Mouse (Mus musculus) heart, embryonic 13.5 days (tissue): Measurements from ENCODE around the gene Kcnk4. TPM values are rescaled to one million over a fixed set of nuclear protein-coding genes. Genes with fewer than 3 reads are reported as not detected.

Experiments used
- ATAC-seq: fragments of 200-750 bp; cut with Nextera tagmentation; 2 replicates; pipeline ENCODE4 v1.8.0; 2017; ENCODE audit warnings: moderate TSS enrichment; ENCODE audit not compliant: insufficient number of reproducible peaks, low FRiP score, low TSS enrichment; ENCODE audit errors: extremely low read depth
- H3K27ac ChIP-seq: fragments of 300-500 bp; sonication (generic); replicated peaks from 2 replicates; pipeline ENCODE4 v1.5.1; 2015; ENCODE audit warnings: moderate library complexity, mild to moderate bottlenecking, inconsistent platforms
- H3K27me3 ChIP-seq: fragments of 300-500 bp; sonication (generic); replicated peaks from 2 replicates; pipeline ENCODE4 v1.6.1; 2015; ENCODE audit warnings: mild to moderate bottlenecking, inconsistent platforms
- H3K36me3 ChIP-seq: fragments of 300-500 bp; sonication (generic); 2 replicates; pipeline ENCODE4 v1.6.1; 2015; ENCODE audit warnings: mild to moderate bottlenecking, inconsistent platforms
- H3K4me1 ChIP-seq: fragments of 300-500 bp; sonication (generic); 2 replicates; pipeline ENCODE4 v1.6.1; 2015; ENCODE audit warnings: inconsistent platforms
- H3K4me2 ChIP-seq: fragments of 300-500 bp; sonication (generic); 2 replicates; pipeline ENCODE4 v1.6.1; 2015; ENCODE audit warnings: inconsistent platforms, mild to moderate bottlenecking, moderate library complexity
- H3K4me3 ChIP-seq: fragments of 300-500 bp; sonication (generic); 2 replicates; pipeline ENCODE4 v1.5.1; 2015; ENCODE audit warnings: moderate library complexity, mild to moderate bottlenecking, inconsistent platforms
- H3K9ac ChIP-seq: fragments of 300-500 bp; sonication (generic); 2 replicates; pipeline ENCODE4 v1.6.1; 2015; ENCODE audit warnings: inconsistent platforms, mild to moderate bottlenecking, moderate library complexity
- H3K9me3 ChIP-seq: fragments of 300-500 bp; sonication (generic); 2 replicates; pipeline ENCODE4 v1.6.1; 2016; ENCODE audit warnings: inconsistent platforms
- WGBS: fragments of 180-500 bp; shearing (Covaris S2); methylation state at CpG from one replicate; pipeline ENCODE4 v1.1.7; 2015; ENCODE audit warnings: mixed read lengths; 5-methylcytosine and 5-hydroxymethylcytosine counted together
- polyA plus RNA-seq: library from polyadenylated mRNA; unstranded; fragments of >200 nt; fragmentation: Nextera tagmentation; extraction: Ambion mirVana; gene quantifications from 2 replicates; pipeline ENCODE4 v1.2.1, GENCODE M21; 2015

The Kcnk4 gene
- polyA plus RNA-seq, 1 experiment from 2014 or later = 0.44 TPM

GRCm38 (mm10) chr19:6974211-6975205 lies 40.2 kb upstream of the Kcnk4 start, which contains the start of gene Ppp1r14b:
Ppp1r14b (plus strand) TSS chr19:6974968.
- peak within 1 kb of the TSS; percentile 86 for H3K4me3 ChIP-seq
- WGBS = under 1% methylated on average over 62 of the region's 84 CpGs
- H3K4me1 ChIP-seq = peaks cover 64% of the 10 kb centered on the region
- peaks cover 24% of the 10 kb centered on the region for H3K36me3 ChIP-seq
- peak within 1 kb of the TSS; percentile 93 for H3K9ac ChIP-seq
- H3K9me3 ChIP-seq = no peaks in the 10 kb centered on the region
- peak within 1 kb of the TSS; percentile 81 for H3K27ac ChIP-seq
- ATAC-seq = peak; percentile 28; the same call in 1 of the 2 replicates
- no peaks in the 10 kb centered on the region for H3K27me3 ChIP-seq
- H3K4me2 ChIP-seq = peak within 1 kb of the TSS; percentile 81

DNA sequence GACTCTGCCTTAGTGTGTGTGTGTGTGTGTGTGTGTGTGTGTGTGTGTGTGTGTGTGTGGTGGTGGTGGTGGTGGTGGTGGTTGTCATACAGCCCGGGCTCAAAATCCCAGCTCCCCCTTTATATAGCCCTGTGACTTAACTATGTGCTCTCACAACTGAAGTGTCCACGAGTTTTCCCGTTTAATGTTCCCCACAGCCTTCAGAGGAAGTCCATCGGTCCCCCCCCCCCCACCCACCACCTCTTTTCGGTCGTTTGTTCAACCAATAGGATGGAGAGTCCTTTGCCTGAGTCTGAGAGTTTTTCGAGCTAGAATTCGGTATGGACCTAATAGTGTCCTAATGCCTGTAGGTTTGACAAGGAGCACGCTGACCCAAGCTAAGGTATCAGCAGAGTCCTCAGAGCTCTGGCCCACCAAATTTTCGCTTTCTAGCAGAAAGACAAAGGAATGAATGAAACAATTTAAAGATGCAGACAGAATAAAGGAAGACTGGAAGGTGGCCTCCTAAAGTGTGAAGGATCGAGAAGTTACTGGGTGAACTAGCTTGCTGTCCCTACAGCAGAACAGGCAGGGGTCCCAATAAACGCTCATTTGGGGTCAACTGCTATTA lies 39.4 kb upstream of the Kcnk4 start:
- H3K27ac ChIP-seq = no peak overlapping the region
- H3K4me1 ChIP-seq = peaks cover 62% of the 10 kb centered on the region
- no peaks in the 10 kb centered on the region for H3K9me3 ChIP-seq
- no peaks in the 10 kb centered on the region for H3K27me3 ChIP-seq
- WGBS = 38% methylated on average over 12 of the region's 12 CpGs
- peak overlapping the region; percentile 81 for H3K4me2 ChIP-seq
- peaks cover 23% of the 10 kb centered on the region for H3K36me3 ChIP-seq
- peak overlapping the region; percentile 93 for H3K9ac ChIP-seq
- H3K4me3 ChIP-seq = peak overlapping the region; percentile 86
- no peak for ATAC-seq

GRCm38 (mm10) chr19:6972247-6972917 lies 38.1 kb upstream of the Kcnk4 start:
- Histone ChIP-seq H3K36me3 (peaks cover 10% of the 10 kb centered on the region), H3K4me1 (peaks cover 59% of the 10 kb centered on the region), H3K27ac (no peak overlapping the region), H3K27me3 (no peaks in the 10 kb centered on the region), H3K9me3 (no peaks in the 10 kb centered on the region), H3K4me3 (no peak overlapping the region), H3K9ac (peak overlapping the region; percentile 2; the same call in 1 of the 2 replicates), H3K4me2 (no peak overlapping the region)
- WGBS = 81% methylated on average over 13 of the region's 13 CpGs
- ATAC-seq = no peak

DNA sequence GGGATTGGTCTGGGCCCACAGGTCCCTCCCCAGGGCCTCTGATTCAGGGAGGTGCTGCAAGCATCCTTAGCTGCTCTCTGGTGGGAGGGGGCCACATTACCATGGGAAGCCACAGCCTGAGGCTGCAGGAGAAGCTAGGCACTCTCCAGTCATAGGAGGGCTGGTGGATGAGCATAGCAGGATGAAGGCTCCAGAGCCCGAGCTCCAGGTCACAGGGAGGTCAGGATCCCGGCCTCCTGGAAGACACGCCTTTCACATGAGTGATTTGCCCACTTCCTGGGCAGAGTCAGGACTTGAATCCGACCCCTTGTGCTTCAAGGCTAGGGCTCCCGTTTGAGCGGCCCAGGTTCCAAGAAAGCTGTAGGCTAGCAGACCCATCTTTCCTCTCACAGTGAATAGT lies 37.3 kb upstream of the Kcnk4 start:
- H3K27me3 ChIP-seq = no peaks in the 10 kb centered on the region
- peak overlapping the region; percentile 63 for H3K27ac ChIP-seq
- WGBS = 33% methylated on average over 6 of the region's 6 CpGs
- H3K4me2 ChIP-seq = no peak overlapping the region
- H3K4me3 ChIP-seq = no peak overlapping the region
- H3K36me3 ChIP-seq = peaks cover 8% of the 10 kb centered on the region
- ATAC-seq = no peak
- H3K9me3 ChIP-seq = no peaks in the 10 kb centered on the region
- H3K4me1 ChIP-seq = peaks cover 53% of the 10 kb centered on the region
- H3K9ac ChIP-seq = peak overlapping the region; percentile 2

DNA sequence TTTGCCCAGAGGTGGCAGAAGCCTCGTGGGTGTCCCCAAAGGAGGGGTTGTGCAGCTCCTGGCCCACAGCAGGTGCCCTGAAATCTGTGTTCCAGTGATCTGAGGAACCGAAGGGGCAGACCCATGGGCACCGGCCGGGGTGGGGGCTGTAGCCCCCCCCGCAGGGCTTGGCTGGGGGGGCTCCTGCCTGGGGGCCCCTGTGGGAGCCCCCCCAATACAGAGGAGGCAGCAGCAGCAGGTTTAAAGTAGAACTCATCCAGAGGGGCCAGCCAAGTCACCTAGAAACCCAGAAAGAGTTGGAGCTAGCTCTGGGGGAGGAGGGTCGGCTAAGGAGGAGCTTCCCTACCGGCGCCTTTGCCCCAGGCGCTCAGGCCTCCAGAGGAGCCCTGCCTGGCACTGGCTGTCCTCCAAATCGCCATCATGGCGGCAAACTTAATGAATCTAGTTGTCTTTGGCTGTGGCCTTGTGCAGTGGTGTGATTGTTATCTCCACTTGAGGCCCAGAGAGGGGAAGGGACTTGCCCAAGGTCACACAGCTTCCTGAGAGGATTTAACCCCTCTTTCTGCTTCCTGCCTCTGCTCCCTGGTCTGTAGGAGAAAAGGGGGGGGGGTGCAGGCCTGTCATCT lies 36.3 kb upstream of the Kcnk4 start:
- 19% methylated on average over 11 of the region's 11 CpGs for WGBS
- ATAC-seq = no peak
- Histone ChIP-seq H3K4me1 (peaks cover 46% of the 10 kb centered on the region), H3K27ac (peak overlapping the region; percentile 63), H3K4me3 (peak overlapping the region; percentile 70), H3K4me2 (peak overlapping the region; percentile 79), H3K27me3 (no peaks in the 10 kb centered on the region), H3K36me3 (peaks cover 15% of the 10 kb centered on the region), H3K9ac (peak overlapping the region; percentile 89), H3K9me3 (no peaks in the 10 kb centered on the region)

DNA sequence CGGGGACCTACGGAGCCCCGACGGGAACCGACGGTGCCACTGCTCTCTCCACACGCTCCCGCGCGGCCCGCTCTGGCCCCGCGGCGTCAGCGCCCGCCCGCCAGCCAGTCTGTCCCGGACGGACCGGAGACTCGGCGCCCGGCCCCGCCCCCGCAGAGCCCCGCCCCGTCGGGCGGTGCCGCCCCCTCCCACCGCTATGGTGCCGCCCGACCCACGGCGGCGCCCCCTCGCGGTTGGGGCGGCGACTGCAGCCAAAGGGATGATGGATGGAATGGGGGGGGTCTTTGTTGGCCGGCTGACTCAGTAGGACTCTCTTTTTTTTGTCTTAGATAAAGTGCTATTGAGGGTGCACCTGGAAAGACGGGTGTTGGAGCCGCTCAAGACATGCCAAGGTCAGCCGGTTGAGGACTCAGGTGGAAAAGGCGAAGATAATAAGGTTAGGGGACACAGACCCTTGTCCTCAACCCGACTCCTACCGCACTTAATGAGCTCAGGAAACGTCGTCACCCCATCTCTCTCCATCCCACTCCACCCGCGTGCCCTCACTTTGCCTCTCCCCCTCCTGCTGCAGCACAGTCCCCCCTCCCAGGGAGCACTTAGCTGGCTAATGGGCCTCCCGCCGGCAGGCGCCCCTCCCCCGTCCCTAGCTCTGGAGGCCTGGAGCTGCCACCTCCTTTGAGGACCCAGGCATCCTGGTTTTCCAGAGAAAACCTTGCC lies 35.5 kb upstream of the Kcnk4 start:
- Histone ChIP-seq H3K9ac (peak overlapping the region; percentile 89), H3K36me3 (peaks cover 22% of the 10 kb centered on the region), H3K4me3 (peak overlapping the region; percentile 70), H3K9me3 (no peaks in the 10 kb centered on the region), H3K4me2 (peak overlapping the region; percentile 79), H3K27me3 (no peaks in the 10 kb centered on the region), H3K27ac (peak overlapping the region; percentile 63), H3K4me1 (peaks cover 46% of the 10 kb centered on the region)
- peak; percentile 69 for ATAC-seq
- 1% methylated on average over 53 of the region's 55 CpGs for WGBS

- ATAC-seq = no peak
- Histone ChIP-seq H3K4me3 (peak overlapping the region; percentile 70), H3K9me3 (no peaks in the 10 kb centered on the region), H3K27me3 (no peaks in the 10 kb centered on the region), H3K4me2 (peak overlapping the region; percentile 79), H3K27ac (peak overlapping the region; percentile 40; the same call in 1 of the 2 replicates), H3K4me1 (peaks cover 46% of the 10 kb centered on the region), H3K36me3 (peaks cover 28% of the 10 kb centered on the region), H3K9ac (peak overlapping the region; percentile 89)
- WGBS = under 1% methylated on average over 20 of the region's 20 CpGs
Measured at GRCm38 (mm10) chr19:6969291-6969664, 35.0 kb upstream of the Kcnk4 start.

GRCm38 (mm10) chr19:6968491-6969271 lies 34.4 kb upstream of the Kcnk4 start:
- no peak for ATAC-seq
- 10% methylated on average over 15 of the region's 15 CpGs for WGBS

GRCm38 (mm10) chr19:6956461-6956860 lies 22.1 kb upstream of the Kcnk4 start:
- ATAC-seq = no peak
- 71% methylated on average over 10 of the region's 10 CpGs for WGBS
- H3K4me3 ChIP-seq = no peak overlapping the region
- no peak overlapping the region for H3K4me2 ChIP-seq
- no peaks in the 10 kb centered on the region for H3K9me3 ChIP-seq
- H3K27ac ChIP-seq = no peak overlapping the region
- peak overlapping the region; percentile 17; the same call in 1 of the 2 replicates for H3K9ac ChIP-seq
- H3K36me3 ChIP-seq = peaks cover 76% of the 10 kb centered on the region
- H3K27me3 ChIP-seq = no peaks in the 10 kb centered on the region
- H3K4me1 ChIP-seq = peaks cover 37% of the 10 kb centered on the region

More at GRCm38 (mm10) chr19:6968491-6969271, 34.4 kb upstream of the Kcnk4 start:
- Histone ChIP-seq H3K27me3 (no peaks in the 10 kb centered on the region), H3K4me3 (peak overlapping the region; percentile 70), H3K4me2 (peak overlapping the region; percentile 79), H3K27ac (0 out of 2 replicates have a peak overlapping the region, but pooled peaks have one; percentile 17), H3K36me3 (peaks cover 33% of the 10 kb centered on the region), H3K9ac (peak overlapping the region; percentile 89), H3K4me1 (peaks cover 41% of the 10 kb centered on the region), H3K9me3 (no peaks in the 10 kb centered on the region)
